Mouse (Mus musculus) hindbrain, embryonic 14.5 days (tissue): ENCODE data around the gene Pacrg. TPM values are rescaled to one million over a fixed set of nuclear protein-coding genes. Genes with fewer than 3 reads are reported as not detected.

ENCODE experiments used
- polyA plus RNA-seq: library from polyadenylated mRNA; unstranded; fragments of >200 nt; fragmentation: Nextera tagmentation; extraction: Ambion mirVana; gene quantifications from 2 replicates; pipeline ENCODE4 v1.2.1, GENCODE M21; 2014

The Pacrg gene
- polyA plus RNA-seq, 1 experiment from 2014 or later, result 21.9 TPM

Other genes with a start within 250 kb of the Pacrg start
- 4.0 and 4.4 TPM in 2 replicates for gene Prkn, start 73 bp upstream of the Pacrg start, polyA plus RNA-seq